Mouse (Mus musculus) MN1 (cell line): ENCODE data around the gene Ano10.

Experiments
- DNase-seq: peaks from one replicate; pipeline ENCODE4 v3.0.0-alpha.2; 2016; ENCODE audit warnings: low spot score

Gene Ano10

GRCm38 (mm10) chr9:122245471-122245870 lies 48.8 kb downstream of the Ano10 start:
- DNase-seq: no peak

- no peak for DNase-seq
Measured at GRCm38 (mm10) chr9:122244800-122245165, 49.4 kb downstream of the Ano10 start.

- peak; percentile 76 for DNase-seq
Measured at GRCm38 (mm10) chr9:122244080-122244799, 50.0 kb downstream of the Ano10 start.

GRCm38 (mm10) chr9:122243297-122243696 lies 50.9 kb downstream of the Ano10 start:
- no peak for DNase-seq

- DNase-seq: peak; percentile 34
Measured at GRCm38 (mm10) chr9:122242856-122243255, 51.4 kb downstream of the Ano10 start.

- DNase-seq: no peak
Measured at GRCm38 (mm10) chr9:122241812-122242400, 52.3 kb downstream of the Ano10 start.

- no peak for DNase-seq
Measured at GRCm38 (mm10) chr9:122240629-122241199, 53.5 kb downstream of the Ano10 start.

- no peak for DNase-seq
Measured at GRCm38 (mm10) chr9:122234741-122235140, 59.5 kb downstream of the Ano10 start.

- peak; percentile 89 for DNase-seq
Measured at GRCm38 (mm10) chr9:122233972-122234345, 60.3 kb downstream of the Ano10 start.

- DNase-seq: no peak
Measured at GRCm38 (mm10) chr9:122233316-122233971, 60.8 kb downstream of the Ano10 start.

- no peak for DNase-seq
Measured at GRCm38 (mm10) chr9:122232912-122233311, 61.3 kb downstream of the Ano10 start.

- no peak for DNase-seq
Measured at GRCm38 (mm10) chr9:122230701-122231100, 63.5 kb downstream of the Ano10 start.

GRCm38 (mm10) chr9:122226419-122226818 lies 67.8 kb downstream of the Ano10 start:
- no peak for DNase-seq

GRCm38 (mm10) chr9:122225309-122225708 lies 68.9 kb downstream of the Ano10 start:
- peak; percentile 73 for DNase-seq

GRCm38 (mm10) chr9:122223005-122223404 lies 71.2 kb downstream of the Ano10 start:
- no peak for DNase-seq

GRCm38 (mm10) chr9:122219934-122220333 lies 74.3 kb downstream of the Ano10 start:
- DNase-seq: no peak

GRCm38 (mm10) chr9:122216945-122217529 lies 77.2 kb downstream of the Ano10 start:
- no peak for DNase-seq

- no peak for DNase-seq
Measured at GRCm38 (mm10) chr9:122215118-122215517, 79.1 kb downstream of the Ano10 start.

- no peak for DNase-seq
Measured at GRCm38 (mm10) chr9:122208311-122208710, 85.9 kb downstream of the Ano10 start.

- DNase-seq: peak; percentile 86
Measured at GRCm38 (mm10) chr9:122205543-122206200, 88.6 kb downstream of the Ano10 start.

GRCm38 (mm10) chr9:122204508-122204907 lies 89.7 kb downstream of the Ano10 start:
- DNase-seq: peak; percentile 65

GRCm38 (mm10) chr9:122199253-122199652 lies 95.0 kb downstream of the Ano10 start:
- peak; percentile 44 for DNase-seq
